Mouse (Mus musculus): ENCODE results near the gene Cyp2ab1. TPM values are rescaled to one million over a fixed set of nuclear protein-coding genes. Genes with fewer than 3 reads are reported as not detected.

The Cyp2ab1 gene
- polyA plus RNA-seq, 1 experiment from 2014 or later, result not detected

- Histone ChIP-seq H3K27ac (no peak overlapping the region), H3K4me1 (replicated peaks; ENCODE audit: control insufficient read depth, insufficient read depth, low read length) (no peaks in the 10 kb centered on the region), H3K9me3 (ENCODE audit: control insufficient read depth, low read length) (no peaks in the 10 kb centered on the region), H3K27me3 (ENCODE audit: control insufficient read depth, insufficient read depth, low read length) (no peaks in the 10 kb centered on the region), H3K36me3 (replicated peaks; ENCODE audit: control insufficient read depth, insufficient read depth) (peaks cover 91% of the 10 kb centered on the region), H3K4me3 (replicated peaks; ENCODE audit: low read length) (no peak overlapping the region), H3K4me2 (replicated peaks) (no peak overlapping the region), H3K9ac (no peak overlapping the region)
- 96% methylated on average over 3 of the region's 3 CpGs for WGBS
- ATAC-seq (ENCODE audit: low FRiP score), result no peak
- no peak for DNase-seq (ENCODE audit: low spot score)
Observed at GRCm38 (mm10) chr16:20338616-20339015, 13.4 kb upstream of the Cyp2ab1 start.

- Histone ChIP-seq H3K27ac (no peak overlapping the region), H3K27me3 (ENCODE audit: control insufficient read depth, insufficient read depth, low read length) (no peaks in the 10 kb centered on the region), H3K4me1 (replicated peaks; ENCODE audit: control insufficient read depth, insufficient read depth, low read length) (no peaks in the 10 kb centered on the region), H3K9ac (no peak overlapping the region), H3K9me3 (ENCODE audit: control insufficient read depth, low read length) (no peaks in the 10 kb centered on the region), H3K4me2 (replicated peaks) (no peak overlapping the region), H3K4me3 (replicated peaks; ENCODE audit: low read length) (no peak overlapping the region), H3K36me3 (replicated peaks; ENCODE audit: control insufficient read depth, insufficient read depth) (peaks cover 91% of the 10 kb centered on the region)
- DNase-seq (ENCODE audit: low spot score), result no peak
- ATAC-seq (ENCODE audit: low FRiP score), result no peak
- 92% methylated on average over 8 of the region's 8 CpGs for WGBS
Observed at GRCm38 (mm10) chr16:20334918-20335317, 9.7 kb upstream of the Cyp2ab1 start.

- Histone ChIP-seq H3K4me1 (replicated peaks; ENCODE audit: control insufficient read depth, insufficient read depth, low read length) (no peaks in the 10 kb centered on the region), H3K9me3 (ENCODE audit: control insufficient read depth, low read length) (no peaks in the 10 kb centered on the region), H3K27me3 (ENCODE audit: control insufficient read depth, insufficient read depth, low read length) (no peaks in the 10 kb centered on the region), H3K4me2 (replicated peaks) (no peak overlapping the region), H3K36me3 (replicated peaks; ENCODE audit: control insufficient read depth, insufficient read depth) (peaks cover 42% of the 10 kb centered on the region), H3K27ac (no peak overlapping the region), H3K9ac (no peak overlapping the region), H3K4me3 (replicated peaks; ENCODE audit: low read length) (no peak overlapping the region)
- DNase-seq (ENCODE audit: low spot score) (no peak), ATAC-seq (ENCODE audit: low FRiP score) (no peak)
- 92% methylated on average over 5 of the region's 5 CpGs for WGBS
Observed at GRCm38 (mm10) chr16:20328306-20328705, 3.1 kb upstream of the Cyp2ab1 start.

GRCm38 (mm10) chr16:20323907-20324306 lies 1.3 kb downstream of the Cyp2ab1 start:
- no peak overlapping the region for H3K4me2 ChIP-seq (replicated peaks)
- no peak overlapping the region for H3K4me3 ChIP-seq (replicated peaks; ENCODE audit: low read length)
- ATAC-seq (ENCODE audit: low FRiP score) (no peak), DNase-seq (ENCODE audit: low spot score) (no peak)
- H3K9ac ChIP-seq, result no peak overlapping the region
- H3K27ac ChIP-seq, result no peak overlapping the region
- WGBS, result 84% methylated on average over 5 of the region's 5 CpGs
- no peaks in the 10 kb centered on the region for H3K9me3 ChIP-seq (ENCODE audit: control insufficient read depth, low read length)
- no peaks in the 10 kb centered on the region for H3K4me1 ChIP-seq (replicated peaks; ENCODE audit: control insufficient read depth, insufficient read depth, low read length)
- H3K27me3 ChIP-seq (ENCODE audit: control insufficient read depth, insufficient read depth, low read length), result no peaks in the 10 kb centered on the region
- peaks cover 7% of the 10 kb centered on the region for H3K36me3 ChIP-seq (replicated peaks; ENCODE audit: control insufficient read depth, insufficient read depth)

GRCm38 (mm10) chr16:20322274-20322673 lies 2.9 kb downstream of the Cyp2ab1 start:
- DNase-seq (ENCODE audit: low spot score), result no peak
- H3K27ac ChIP-seq, result no peak overlapping the region
- no peaks in the 10 kb centered on the region for H3K4me1 ChIP-seq (replicated peaks; ENCODE audit: control insufficient read depth, insufficient read depth, low read length)
- WGBS, result 90% methylated on average over 4 of the region's 4 CpGs
- no peak for ATAC-seq (ENCODE audit: low FRiP score)
- no peak overlapping the region for H3K4me2 ChIP-seq (replicated peaks)
- H3K9me3 ChIP-seq (ENCODE audit: control insufficient read depth, low read length), result no peaks in the 10 kb centered on the region
- H3K9ac ChIP-seq, result no peak overlapping the region
- H3K4me3 ChIP-seq (replicated peaks; ENCODE audit: low read length), result no peak overlapping the region
- H3K36me3 ChIP-seq (replicated peaks; ENCODE audit: control insufficient read depth, insufficient read depth), result no peaks in the 10 kb centered on the region
- no peaks in the 10 kb centered on the region for H3K27me3 ChIP-seq (ENCODE audit: control insufficient read depth, insufficient read depth, low read length)

- no peak for ATAC-seq (ENCODE audit: low FRiP score)
- Histone ChIP-seq H3K9ac (no peak overlapping the region), H3K27me3 (ENCODE audit: control insufficient read depth, insufficient read depth, low read length) (no peaks in the 10 kb centered on the region), H3K9me3 (ENCODE audit: control insufficient read depth, low read length) (no peaks in the 10 kb centered on the region), H3K4me3 (replicated peaks; ENCODE audit: low read length) (no peak overlapping the region), H3K27ac (no peak overlapping the region), H3K36me3 (replicated peaks; ENCODE audit: control insufficient read depth, insufficient read depth) (no peaks in the 10 kb centered on the region), H3K4me1 (replicated peaks; ENCODE audit: control insufficient read depth, insufficient read depth, low read length) (no peaks in the 10 kb centered on the region), H3K4me2 (replicated peaks) (no peak overlapping the region)
- DNase-seq (ENCODE audit: low spot score), result no peak
- WGBS, result 85% methylated on average over 6 of the region's 6 CpGs
Observed at GRCm38 (mm10) chr16:20316770-20317169, 8.4 kb downstream of the Cyp2ab1 start.

- H3K9ac ChIP-seq, result no peak overlapping the region
- ATAC-seq (ENCODE audit: low FRiP score) (no peak), DNase-seq (ENCODE audit: low spot score) (no peak)
- WGBS, result 82% methylated on average over 4 of the region's 4 CpGs
- no peak overlapping the region for H3K4me3 ChIP-seq (replicated peaks; ENCODE audit: low read length)
- H3K4me1 ChIP-seq (replicated peaks; ENCODE audit: control insufficient read depth, insufficient read depth, low read length), result no peaks in the 10 kb centered on the region
- no peak overlapping the region for H3K27ac ChIP-seq
- H3K27me3 ChIP-seq (ENCODE audit: control insufficient read depth, insufficient read depth, low read length), result no peaks in the 10 kb centered on the region
- no peak overlapping the region for H3K4me2 ChIP-seq (replicated peaks)
- no peaks in the 10 kb centered on the region for H3K36me3 ChIP-seq (replicated peaks; ENCODE audit: control insufficient read depth, insufficient read depth)
- H3K9me3 ChIP-seq (ENCODE audit: control insufficient read depth, low read length), result no peaks in the 10 kb centered on the region
Observed at GRCm38 (mm10) chr16:20315266-20315665, 9.9 kb downstream of the Cyp2ab1 start.

GRCm38 (mm10) chr16:20312272-20312671 lies 12.9 kb downstream of the Cyp2ab1 start:
- Histone ChIP-seq H3K9ac (no peak overlapping the region), H3K27me3 (ENCODE audit: control insufficient read depth, insufficient read depth, low read length) (no peaks in the 10 kb centered on the region), H3K36me3 (replicated peaks; ENCODE audit: control insufficient read depth, insufficient read depth) (no peaks in the 10 kb centered on the region), H3K4me1 (replicated peaks; ENCODE audit: control insufficient read depth, insufficient read depth, low read length) (no peaks in the 10 kb centered on the region), H3K4me3 (replicated peaks; ENCODE audit: low read length) (no peak overlapping the region), H3K9me3 (ENCODE audit: control insufficient read depth, low read length) (no peaks in the 10 kb centered on the region), H3K27ac (no peak overlapping the region), H3K4me2 (replicated peaks) (no peak overlapping the region)
- WGBS, result 74% methylated on average over 14 of the region's 14 CpGs
- DNase-seq (ENCODE audit: low spot score), result no peak
- no peak for ATAC-seq (ENCODE audit: low FRiP score)

- Histone ChIP-seq H3K9me3 (ENCODE audit: control insufficient read depth, low read length) (no peaks in the 10 kb centered on the region), H3K4me2 (replicated peaks) (peak within 1 kb of the TSS; percentile 80), H3K36me3 (replicated peaks; ENCODE audit: control insufficient read depth, insufficient read depth) (0 out of 2 replicates have a peak, but pooled peaks cover 19% of the 10 kb centered on the region), H3K4me3 (replicated peaks; ENCODE audit: low read length) (peak within 1 kb of the TSS; percentile 95), H3K27ac (peak within 1 kb of the TSS; percentile 66), H3K9ac (peak within 1 kb of the TSS; percentile 73), H3K4me1 (replicated peaks; ENCODE audit: control insufficient read depth, insufficient read depth, low read length) (peaks cover 17% of the 10 kb centered on the region), H3K27me3 (ENCODE audit: control insufficient read depth, insufficient read depth, low read length) (no peaks in the 10 kb centered on the region)
- ATAC-seq (ENCODE audit: low FRiP score) (peak; percentile 93), DNase-seq (ENCODE audit: low spot score) (peak; percentile 91)
- WGBS, result under 1% methylated on average over 52 of the region's 52 CpGs
Observed at GRCm38 (mm10) chr16:20301770-20302649, 23.2 kb downstream of the Cyp2ab1 start, which contains the start of gene Parl. TSS of gene Parl (minus strand) at chr16:20302387.

Measured in hindbrain, embryonic 14.5 days (tissue).